Mouse (Mus musculus) heart, postnatal 0 days (tissue): Measurements from ENCODE around the gene Gm27029.

Source experiments
- CTCF ChIP-seq: IDR thresholded peaks from 2 replicates; pipeline ENCODE4 v1.5.1; 2016; ENCODE audit warnings: antibody characterized with exemption, control low read depth, low read depth
- EP300 ChIP-seq: IDR thresholded peaks from 2 replicates; pipeline ENCODE4 v1.6.1; 2016; ENCODE audit warnings: antibody characterized with exemption, low read depth

DNA sequence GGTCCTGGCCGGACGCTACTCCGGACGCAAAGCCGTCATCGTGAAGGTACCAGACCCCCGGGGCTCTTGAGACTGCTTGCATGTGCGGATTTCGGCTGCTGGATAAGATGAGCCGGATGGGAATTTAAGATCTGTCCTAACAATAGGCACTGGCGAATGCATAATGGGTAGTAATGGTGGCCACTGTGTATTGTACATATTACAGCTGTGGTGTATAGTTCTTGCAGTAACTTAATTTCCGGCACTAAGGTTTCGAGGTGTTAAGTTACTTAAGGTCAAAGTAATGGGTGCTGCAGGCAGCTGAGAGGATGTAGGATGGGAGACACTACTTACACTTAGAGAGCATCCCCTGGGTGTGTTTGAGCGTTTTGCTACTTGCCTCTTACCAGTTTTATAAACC, 18.2 kb upstream of the Gm27029 start:
- TF ChIP-seq EP300 (no peak), CTCF (no peak)
